Mouse (Mus musculus): ENCODE data around the gene Ptpn13. TPM values are rescaled to one million over a fixed set of nuclear protein-coding genes. Genes with fewer than 3 reads are reported as not detected.

Gene Ptpn13
- polyA plus RNA-seq, 1 experiment, result 7.6 TPM

DNA sequence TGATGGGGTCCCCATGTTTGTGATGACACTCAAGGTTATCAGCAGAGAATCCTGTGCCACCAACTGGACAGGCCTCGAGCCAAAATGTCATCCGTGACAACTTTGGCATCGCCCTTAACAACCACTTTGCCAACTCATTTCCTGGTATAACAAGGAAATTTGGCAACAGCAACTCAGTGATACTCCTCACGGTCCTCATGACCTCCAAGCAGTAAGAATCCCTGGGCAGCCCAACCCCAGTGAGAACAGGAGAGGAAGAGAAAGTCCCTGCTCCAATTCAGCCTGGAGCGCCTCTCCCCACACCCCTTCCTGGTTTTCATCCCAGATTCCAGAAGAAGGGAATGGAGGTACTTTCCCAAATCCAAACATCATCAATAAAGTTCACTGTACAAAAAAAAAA lies 199.8 kb downstream of the Ptpn13 start:
- 92% methylated on average over 5 of the region's 5 CpGs for WGBS
- no peak for DNase-seq

DNA sequence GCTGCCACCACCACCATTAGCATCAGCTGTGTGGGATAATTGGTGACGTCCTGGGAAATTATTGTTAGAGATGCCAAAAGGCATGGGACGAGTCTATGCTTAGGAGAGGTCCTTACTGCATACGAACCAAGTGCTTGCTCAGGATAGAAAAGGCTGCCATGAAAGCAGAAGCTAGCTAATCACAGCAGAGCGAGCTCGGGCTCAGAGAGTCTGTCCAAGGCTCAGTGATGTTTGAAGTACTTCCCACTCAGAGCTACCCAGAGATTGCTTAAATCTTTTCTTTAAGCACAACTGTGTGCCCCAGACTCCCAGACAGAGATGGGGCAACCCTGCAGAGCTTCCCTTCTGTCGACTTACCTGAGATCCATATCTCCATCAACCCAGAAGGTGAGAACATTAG lies 203.5 kb downstream of the Ptpn13 start:
- H3K36me3 ChIP-seq (ENCODE audit: control insufficient read depth, insufficient read depth, low read length), result no peaks in the 10 kb centered on the region

More for the DNA sequence above, 199.8 kb downstream of the Ptpn13 start:
- no peaks in the 10 kb centered on the region for H3K27me3 ChIP-seq (ENCODE audit: control insufficient read depth, insufficient read depth, low read length)
- H3K27ac ChIP-seq (ENCODE audit: control insufficient read depth, insufficient read depth, low read length), result no peak overlapping the region
- no peak overlapping the region for H3K4me3 ChIP-seq (ENCODE audit: control insufficient read depth, insufficient read depth, low read length)
- H3K36me3 ChIP-seq (ENCODE audit: control insufficient read depth, insufficient read depth, low read length), result no peaks in the 10 kb centered on the region
- no peaks in the 10 kb centered on the region for H3K4me1 ChIP-seq (replicated peaks; ENCODE audit: control insufficient read depth, insufficient read depth, low read length)
- no peak for TF ChIP-seq POLR2A (IDR thresholded peaks at IDR 0.05; ENCODE audit: control insufficient read depth, extremely low read depth, insufficient read depth, low read length, poor library complexity)
- no peak for TF ChIP-seq CTCF (IDR thresholded peaks at IDR 0.05; ENCODE audit: borderline replicate concordance, control insufficient read depth, extremely low read depth, insufficient read depth, low read length, poor library complexity)

DNA sequence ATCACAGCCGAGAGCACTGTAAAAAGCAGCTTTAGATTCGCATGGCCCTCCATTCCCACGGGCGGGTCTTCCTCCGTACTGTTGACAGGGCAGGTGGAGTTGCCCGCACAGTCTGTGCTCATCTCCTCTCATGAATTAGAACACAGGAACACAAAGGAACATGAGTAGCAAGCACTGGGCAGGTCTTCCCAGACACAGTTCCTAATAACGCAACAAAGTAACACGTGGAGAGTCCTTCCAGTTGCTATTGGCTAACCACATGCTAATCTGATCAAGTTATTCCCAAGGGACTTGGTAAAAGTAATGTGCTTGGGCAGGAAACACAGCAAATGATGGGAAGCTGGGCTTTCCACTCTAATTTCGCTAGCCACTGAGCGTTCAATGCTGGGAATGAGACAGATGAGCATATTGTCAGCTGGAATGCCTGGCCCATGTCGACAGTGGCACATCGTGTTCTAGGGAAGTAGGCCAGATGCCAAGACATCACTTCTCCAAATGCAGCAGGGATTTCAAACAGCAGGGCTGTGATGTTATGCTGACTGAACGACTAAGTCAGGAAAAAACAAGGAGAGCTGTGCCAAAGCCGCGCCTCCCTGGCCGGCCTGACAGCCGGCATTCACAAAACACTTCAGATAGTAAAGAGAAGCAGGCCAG lies 204.2 kb downstream of the Ptpn13 start, which contains the start of gene Slc10a6:
TSS of gene Slc10a6 (minus strand) at position 293 of the 654 bp plus-strand sequence.
- TF ChIP-seq POLR2A (IDR thresholded peaks at IDR 0.05; ENCODE audit: control insufficient read depth, extremely low read depth, insufficient read depth, low read length, poor library complexity) (no peak), CTCF (IDR thresholded peaks at IDR 0.05; ENCODE audit: borderline replicate concordance, control insufficient read depth, extremely low read depth, insufficient read depth, low read length, poor library complexity) (no peak)
- Histone ChIP-seq H3K27me3 (ENCODE audit: control insufficient read depth, insufficient read depth, low read length) (no peaks in the 10 kb centered on the region), H3K4me1 (replicated peaks; ENCODE audit: control insufficient read depth, insufficient read depth, low read length) (no peaks in the 10 kb centered on the region), H3K27ac (ENCODE audit: control insufficient read depth, insufficient read depth, low read length) (no peak within 1 kb of the TSS), H3K36me3 (ENCODE audit: control insufficient read depth, insufficient read depth, low read length) (no peaks in the 10 kb centered on the region), H3K4me3 (ENCODE audit: control insufficient read depth, insufficient read depth, low read length) (no peak within 1 kb of the TSS)
- DNase-seq, result no peak
- WGBS, result 72% methylated on average over 17 of the region's 17 CpGs

More for the DNA sequence above, 203.5 kb downstream of the Ptpn13 start:
- no peak for TF ChIP-seq POLR2A (IDR thresholded peaks at IDR 0.05; ENCODE audit: control insufficient read depth, extremely low read depth, insufficient read depth, low read length, poor library complexity)
- TF ChIP-seq CTCF (IDR thresholded peaks at IDR 0.05; ENCODE audit: borderline replicate concordance, control insufficient read depth, extremely low read depth, insufficient read depth, low read length, poor library complexity), result no peak
- no peak overlapping the region for H3K27ac ChIP-seq (ENCODE audit: control insufficient read depth, insufficient read depth, low read length)
- no peak for DNase-seq
- H3K4me1 ChIP-seq (replicated peaks; ENCODE audit: control insufficient read depth, insufficient read depth, low read length), result no peaks in the 10 kb centered on the region
- WGBS, result 83% methylated on average over 6 of the region's 6 CpGs
- H3K27me3 ChIP-seq (ENCODE audit: control insufficient read depth, insufficient read depth, low read length), result no peaks in the 10 kb centered on the region
- H3K4me3 ChIP-seq (ENCODE audit: control insufficient read depth, insufficient read depth, low read length), result no peak overlapping the region

DNA sequence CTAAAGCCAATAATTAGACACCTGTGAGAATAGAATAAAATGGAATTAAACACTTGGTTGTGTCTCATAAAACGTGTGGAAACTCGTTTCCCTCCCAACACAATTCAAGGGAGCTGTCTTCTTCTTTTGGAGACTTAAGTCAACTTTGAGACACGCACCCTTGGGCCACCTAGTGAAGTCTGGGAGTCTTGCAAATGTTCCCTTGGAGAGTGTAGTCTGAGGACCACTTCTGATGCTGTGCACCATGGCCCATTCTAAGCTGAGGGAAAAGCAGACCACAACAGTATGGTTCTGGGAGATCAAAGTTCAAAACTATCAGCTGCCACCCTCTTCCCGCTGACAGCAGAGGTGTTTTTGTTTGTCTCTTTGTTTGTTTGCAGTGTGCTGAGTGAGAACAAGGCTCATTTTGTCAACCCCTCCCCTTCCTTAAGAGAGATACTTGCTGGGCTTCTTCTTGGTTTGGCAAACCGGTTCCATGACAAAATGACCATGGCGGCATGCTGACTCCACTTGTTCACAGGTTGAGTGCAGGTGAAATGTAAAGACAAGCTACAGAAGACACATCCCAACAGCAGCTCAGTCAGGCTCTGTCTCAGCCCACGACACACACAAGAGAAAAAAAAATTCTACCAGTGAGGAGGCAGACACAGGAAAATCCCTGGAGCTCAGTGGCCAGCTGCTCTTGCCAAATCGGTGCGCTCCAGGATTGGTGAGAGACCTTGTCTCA lies 205.0 kb downstream of the Ptpn13 start:
- Histone ChIP-seq H3K27ac (ENCODE audit: control insufficient read depth, insufficient read depth, low read length) (no peak overlapping the region), H3K4me3 (ENCODE audit: control insufficient read depth, insufficient read depth, low read length) (no peak overlapping the region), H3K27me3 (ENCODE audit: control insufficient read depth, insufficient read depth, low read length) (no peaks in the 10 kb centered on the region), H3K4me1 (replicated peaks; ENCODE audit: control insufficient read depth, insufficient read depth, low read length) (no peaks in the 10 kb centered on the region), H3K36me3 (ENCODE audit: control insufficient read depth, insufficient read depth, low read length) (no peaks in the 10 kb centered on the region)
- TF ChIP-seq CTCF (IDR thresholded peaks at IDR 0.05; ENCODE audit: borderline replicate concordance, control insufficient read depth, extremely low read depth, insufficient read depth, low read length, poor library complexity), result no peak
- TF ChIP-seq POLR2A (IDR thresholded peaks at IDR 0.05; ENCODE audit: control insufficient read depth, extremely low read depth, insufficient read depth, low read length, poor library complexity), result no peak
- 86% methylated on average over 9 of the region's 9 CpGs for WGBS
- no peak for DNase-seq

DNA sequence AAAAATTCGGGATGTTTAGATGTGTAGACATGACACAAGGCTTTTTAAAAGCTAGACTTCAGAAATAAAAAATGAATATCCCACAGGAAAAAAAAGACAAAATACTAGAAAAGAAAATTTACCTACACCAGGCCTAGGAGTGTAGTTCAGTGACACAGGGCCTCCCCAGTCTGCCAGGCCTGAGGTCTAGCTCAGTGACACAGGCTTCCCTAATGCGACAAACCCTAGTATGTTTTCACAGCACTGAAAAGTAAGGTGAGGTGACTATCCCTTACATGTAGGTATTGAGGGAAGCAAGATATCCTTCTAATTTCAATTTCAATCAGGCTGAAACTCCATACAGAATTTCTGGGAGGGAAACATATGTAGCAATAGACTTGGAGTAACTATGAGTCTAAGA lies 212.2 kb downstream of the Ptpn13 start:
- 95% methylated on average over 2 of the region's 2 CpGs for WGBS
- Histone ChIP-seq H3K4me3 (ENCODE audit: control insufficient read depth, insufficient read depth, low read length) (no peak overlapping the region), H3K27ac (ENCODE audit: control insufficient read depth, insufficient read depth, low read length) (no peak overlapping the region), H3K4me1 (replicated peaks; ENCODE audit: control insufficient read depth, insufficient read depth, low read length) (no peaks in the 10 kb centered on the region), H3K36me3 (ENCODE audit: control insufficient read depth, insufficient read depth, low read length) (no peaks in the 10 kb centered on the region), H3K27me3 (ENCODE audit: control insufficient read depth, insufficient read depth, low read length) (no peaks in the 10 kb centered on the region)
- no peak for DNase-seq
- no peak for TF ChIP-seq CTCF (IDR thresholded peaks at IDR 0.05; ENCODE audit: borderline replicate concordance, control insufficient read depth, extremely low read depth, insufficient read depth, low read length, poor library complexity)

DNA sequence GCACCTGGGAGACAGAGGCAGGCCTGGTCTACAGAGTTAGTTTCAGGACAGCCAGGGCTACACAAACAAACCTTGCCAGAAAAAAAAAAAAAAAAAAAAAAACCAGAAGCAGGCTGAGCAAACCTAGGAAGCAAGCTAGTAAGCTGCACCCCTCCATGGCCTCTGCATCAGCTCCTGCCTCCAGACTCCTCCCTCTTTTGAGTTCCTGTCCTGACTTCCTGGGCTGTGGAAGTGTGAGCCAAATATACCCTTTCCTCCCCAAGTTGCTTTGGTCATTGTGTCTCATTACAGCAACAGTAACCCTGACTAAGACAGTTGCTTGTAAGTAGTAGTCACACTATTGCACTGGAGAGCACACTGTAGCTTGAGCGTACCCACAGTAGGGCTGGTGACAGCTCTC lies 219.2 kb downstream of the Ptpn13 start:
- Histone ChIP-seq H3K27ac (ENCODE audit: control insufficient read depth, insufficient read depth, low read length) (no peak overlapping the region), H3K4me1 (replicated peaks; ENCODE audit: control insufficient read depth, insufficient read depth, low read length) (no peaks in the 10 kb centered on the region), H3K36me3 (ENCODE audit: control insufficient read depth, insufficient read depth, low read length) (no peaks in the 10 kb centered on the region), H3K27me3 (ENCODE audit: control insufficient read depth, insufficient read depth, low read length) (no peaks in the 10 kb centered on the region), H3K4me3 (ENCODE audit: control insufficient read depth, insufficient read depth, low read length) (no peak overlapping the region)
- DNase-seq, result no peak
- 92% methylated on average over 1 of the region's 1 CpGs for WGBS
- TF ChIP-seq POLR2A (IDR thresholded peaks at IDR 0.05; ENCODE audit: control insufficient read depth, extremely low read depth, insufficient read depth, low read length, poor library complexity) (no peak), CTCF (IDR thresholded peaks at IDR 0.05; ENCODE audit: borderline replicate concordance, control insufficient read depth, extremely low read depth, insufficient read depth, low read length, poor library complexity) (no peak)

Measured in thymus, adult 2 months (tissue).